Mouse (Mus musculus) liver, embryonic 14.5 days (tissue): ENCODE data around the gene Btbd1.

Experiments used
- CTCF ChIP-seq: IDR thresholded peaks from 2 replicates; pipeline ENCODE4 v1.5.1; 2016; ENCODE audit warnings: antibody characterized with exemption, low read depth, control low read depth
- EP300 ChIP-seq: IDR thresholded peaks from 2 replicates; pipeline ENCODE4 v1.6.1; 2016; ENCODE audit warnings: antibody characterized with exemption, low read depth

DNA sequence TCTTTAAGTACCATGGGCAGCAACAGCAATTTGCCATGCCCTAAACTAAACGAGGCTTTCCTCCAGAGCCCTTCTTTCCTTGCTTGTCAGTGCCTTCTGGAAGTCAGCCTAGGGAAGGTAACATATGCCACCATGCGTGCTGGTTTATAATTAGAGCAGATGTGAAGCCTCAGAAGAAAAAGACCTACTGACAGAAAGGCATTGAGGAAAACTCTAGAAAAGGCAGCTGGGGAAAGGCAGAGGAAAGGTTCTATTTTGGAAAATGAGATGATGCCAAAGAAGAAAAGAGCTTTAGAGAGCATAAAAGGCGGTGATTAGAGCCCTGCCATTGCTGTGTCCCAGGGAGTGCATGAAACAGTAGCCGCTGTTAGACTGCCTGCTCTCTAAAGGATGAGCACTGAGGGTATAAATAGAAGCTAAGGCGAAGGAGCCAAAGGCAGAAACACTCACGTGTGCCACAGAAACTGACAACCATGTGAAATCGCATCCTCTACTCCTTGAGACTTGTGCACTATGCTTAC, 11.5 kb upstream of the Btbd1 start:
- TF ChIP-seq CTCF (no peak), EP300 (no peak)
